Mouse (Mus musculus) stomach, embryonic 14.5 days (tissue): ENCODE data around the gene Nmnat1. TPM values are rescaled to one million over a fixed set of nuclear protein-coding genes. Genes with fewer than 3 reads are reported as not detected.

Experiments used
- ATAC-seq: fragments of 200-750 bp; cut with Nextera tagmentation; 2 replicates; pipeline ENCODE4 v1.8.0; 2017; ENCODE audit warnings: low read depth, moderate TSS enrichment; ENCODE audit not compliant: insufficient number of reproducible peaks, insufficient read depth, low FRiP score
- H3K27ac ChIP-seq: fragments of 300-500 bp; sonication (generic); 2 replicates; pipeline ENCODE4 v1.5.1; 2014; ENCODE audit warnings: mild to moderate bottlenecking, low read length, moderate library complexity, mixed read lengths
- H3K27me3 ChIP-seq: fragments of 300-500 bp; sonication (generic); 2 replicates; pipeline ENCODE4 v1.6.1; 2014; ENCODE audit warnings: low read length, control low read depth, mixed read lengths; ENCODE audit not compliant: control insufficient read depth, insufficient read depth
- H3K36me3 ChIP-seq: fragments of 300-500 bp; sonication (generic); 2 replicates; pipeline ENCODE4 v1.6.1; 2014; ENCODE audit warnings: mild to moderate bottlenecking, control low read depth, low read length, moderate library complexity, mixed read lengths; ENCODE audit not compliant: control insufficient read depth, insufficient read depth
- H3K4me1 ChIP-seq: fragments of 300-500 bp; sonication (generic); 2 replicates; pipeline ENCODE4 v1.6.1; 2014; ENCODE audit warnings: low read length, control low read depth, mixed read lengths; ENCODE audit not compliant: control insufficient read depth, insufficient read depth
- H3K4me2 ChIP-seq: fragments of 300-500 bp; sonication (generic); replicated peaks from 2 replicates; pipeline ENCODE4 v1.6.1; 2014; ENCODE audit warnings: low read depth, low read length, control low read depth
- H3K4me3 ChIP-seq: fragments of 300-500 bp; sonication (generic); 2 replicates; pipeline ENCODE4 v1.5.1; 2014; ENCODE audit warnings: low read depth, low read length, control low read depth
- H3K9ac ChIP-seq: fragments of 300-500 bp; sonication (generic); replicated peaks from 2 replicates; pipeline ENCODE4 v1.6.1; 2014; ENCODE audit warnings: low read depth, mild to moderate bottlenecking, control low read depth, low read length, moderate library complexity, mixed read lengths
- H3K9me3 ChIP-seq: fragments of 300-500 bp; sonication (generic); 2 replicates; pipeline ENCODE4 v1.6.1; 2016; ENCODE audit warnings: low read depth, low read length, control low read depth; ENCODE audit not compliant: control insufficient read depth
- WGBS: fragments of 180-500 bp; shearing (Covaris S2); extraction: QIAGEN DNeasy Blood & Tissue Kit; methylation state at CpG from one replicate; pipeline ENCODE4 v1.1.7; 2014; 5-methylcytosine and 5-hydroxymethylcytosine counted together
- polyA plus RNA-seq: library from polyadenylated mRNA; unstranded; fragments of >200 nt; fragmentation: Nextera tagmentation; extraction: Ambion mirVana; gene quantifications from 2 replicates; pipeline ENCODE4 v1.2.1, GENCODE M21; 2014

Nmnat1 gene
- polyA plus RNA-seq, 1 experiment from 2014 or later, result 15.1 TPM

GRCm38 (mm10) chr4:149504363-149504762 lies 19.4 kb upstream of the Nmnat1 start:
- Histone ChIP-seq H3K9me3 (no peaks in the 10 kb centered on the region), H3K27ac (no peak overlapping the region)

GRCm38 (mm10) chr4:149499790-149500189 lies 14.8 kb upstream of the Nmnat1 start:
- no peak overlapping the region for H3K9ac ChIP-seq
- no peaks in the 10 kb centered on the region for H3K27me3 ChIP-seq
- no peak for ATAC-seq
- H3K4me3 ChIP-seq, result no peak overlapping the region
- WGBS, result 87% methylated on average over 5 of the region's 5 CpGs
- no peak overlapping the region for H3K27ac ChIP-seq
- no peaks in the 10 kb centered on the region for H3K9me3 ChIP-seq
- peaks cover 34% of the 10 kb centered on the region for H3K36me3 ChIP-seq
- no peak overlapping the region for H3K4me2 ChIP-seq
- H3K4me1 ChIP-seq, result no peaks in the 10 kb centered on the region

More at GRCm38 (mm10) chr4:149504363-149504762, 19.4 kb upstream of the Nmnat1 start:
- no peaks in the 10 kb centered on the region for H3K4me1 ChIP-seq
- H3K36me3 ChIP-seq, result peaks cover 9% of the 10 kb centered on the region
- no peak overlapping the region for H3K4me2 ChIP-seq
- no peak overlapping the region for H3K9ac ChIP-seq
- H3K27me3 ChIP-seq, result no peaks in the 10 kb centered on the region
- H3K4me3 ChIP-seq, result no peak overlapping the region
- ATAC-seq, result no peak
- WGBS, result 79% methylated on average over 5 of the region's 5 CpGs

- Histone ChIP-seq H3K9me3 (no peaks in the 10 kb centered on the region), H3K4me1 (no peaks in the 10 kb centered on the region), H3K27ac (no peak overlapping the region), H3K9ac (no peak overlapping the region), H3K36me3 (peaks cover 43% of the 10 kb centered on the region), H3K4me3 (no peak overlapping the region), H3K27me3 (no peaks in the 10 kb centered on the region), H3K4me2 (no peak overlapping the region)
- 72% methylated on average over 8 of the region's 8 CpGs for WGBS
- ATAC-seq, result no peak
Observed at GRCm38 (mm10) chr4:149498901-149499300, 13.9 kb upstream of the Nmnat1 start.

- H3K27me3 ChIP-seq, result no peaks in the 10 kb centered on the region
- WGBS, result 64% methylated on average over 2 of the region's 2 CpGs
- H3K4me1 ChIP-seq, result no peaks in the 10 kb centered on the region
- no peak overlapping the region for H3K27ac ChIP-seq
- no peak overlapping the region for H3K9ac ChIP-seq
- no peak overlapping the region for H3K4me2 ChIP-seq
- no peak; the same call in 1 of the 2 replicates for ATAC-seq
- peaks cover 47% of the 10 kb centered on the region for H3K36me3 ChIP-seq
- H3K4me3 ChIP-seq, result no peak overlapping the region
- H3K9me3 ChIP-seq, result no peaks in the 10 kb centered on the region
Observed at GRCm38 (mm10) chr4:149496612-149497011, 11.6 kb upstream of the Nmnat1 start.

DNA sequence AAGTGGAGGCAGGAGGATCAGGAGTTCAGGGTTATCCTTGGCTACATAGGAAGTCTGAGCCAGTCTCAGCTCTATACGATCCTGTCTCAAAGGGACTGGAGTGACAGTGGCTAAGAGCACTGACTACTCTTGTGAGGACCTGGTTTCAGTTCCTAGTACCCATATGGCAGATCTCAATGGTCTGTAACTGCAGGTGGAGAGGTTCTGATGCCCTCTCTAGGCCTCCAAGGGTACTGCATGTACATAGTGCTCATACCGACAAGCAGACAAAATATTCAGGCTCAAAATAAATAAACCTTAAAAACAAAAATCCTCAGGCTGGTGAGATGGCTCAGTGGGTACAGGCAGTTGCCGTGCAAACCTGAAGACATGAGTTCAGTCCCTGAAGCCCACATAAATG lies 6.1 kb upstream of the Nmnat1 start:
- Histone ChIP-seq H3K9ac (no peak overlapping the region), H3K27ac (no peak overlapping the region), H3K4me2 (no peak overlapping the region), H3K9me3 (no peaks in the 10 kb centered on the region), H3K4me1 (peaks cover 6% of the 10 kb centered on the region), H3K4me3 (no peak overlapping the region), H3K36me3 (peaks cover 62% of the 10 kb centered on the region), H3K27me3 (no peaks in the 10 kb centered on the region)
- ATAC-seq, result no peak
- 97% methylated on average over 3 of the region's 3 CpGs for WGBS

DNA sequence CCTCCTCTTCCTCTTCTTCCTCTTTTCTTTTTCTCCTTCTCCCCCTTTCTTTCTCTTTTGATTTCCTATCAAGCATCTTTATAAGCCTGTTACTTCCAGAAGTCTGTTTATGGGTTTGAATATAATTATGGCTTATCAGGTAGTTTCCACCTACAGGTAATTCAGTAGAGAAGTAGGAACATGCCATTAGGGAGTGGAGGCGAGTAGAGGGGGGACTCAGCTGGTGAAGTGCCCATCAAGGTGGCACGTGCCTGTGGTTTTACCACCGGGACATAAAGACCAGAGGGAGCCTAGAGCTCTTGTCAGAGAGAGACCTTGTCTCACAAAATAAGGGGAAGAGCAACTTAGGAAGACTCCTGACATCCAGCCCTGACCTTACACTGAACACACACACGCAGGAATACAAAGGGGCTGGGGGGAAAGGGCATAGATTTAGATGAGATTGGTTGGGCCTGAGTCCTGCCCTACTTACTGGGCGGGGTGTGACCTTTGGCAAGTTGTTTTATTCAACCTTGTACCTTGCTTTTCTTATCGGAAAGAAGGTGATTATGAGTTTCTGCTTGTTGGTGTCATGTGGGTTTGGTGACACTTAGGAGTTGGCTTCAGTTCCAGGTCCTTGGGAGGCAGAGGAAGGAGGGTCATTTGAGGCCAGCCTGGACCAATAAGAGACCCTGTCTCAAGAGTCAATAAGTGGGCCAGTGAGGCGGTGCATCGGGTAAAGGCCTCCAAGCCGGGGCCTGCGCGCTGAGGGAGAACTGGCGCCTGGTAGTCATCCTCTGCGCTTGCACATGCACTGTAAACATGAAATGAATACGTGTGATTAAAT lies 4.6 kb upstream of the Nmnat1 start:
- Histone ChIP-seq H3K9ac (no peak overlapping the region), H3K27me3 (no peaks in the 10 kb centered on the region), H3K36me3 (peaks cover 49% of the 10 kb centered on the region), H3K4me2 (no peak overlapping the region), H3K4me1 (peaks cover 8% of the 10 kb centered on the region), H3K27ac (no peak overlapping the region), H3K9me3 (no peaks in the 10 kb centered on the region), H3K4me3 (no peak overlapping the region)
- no peak for ATAC-seq
- 86% methylated on average over 14 of the region's 14 CpGs for WGBS

GRCm38 (mm10) chr4:149487729-149488128 lies 2.7 kb upstream of the Nmnat1 start:
- WGBS, result 95% methylated on average over 12 of the region's 12 CpGs
- Histone ChIP-seq H3K4me2 (no peak overlapping the region), H3K27me3 (no peaks in the 10 kb centered on the region), H3K9ac (0 out of 2 replicates have a peak overlapping the region, but pooled peaks have one; percentile 10), H3K4me1 (peaks cover 11% of the 10 kb centered on the region), H3K9me3 (no peaks in the 10 kb centered on the region), H3K36me3 (peaks cover 37% of the 10 kb centered on the region), H3K4me3 (no peak overlapping the region), H3K27ac (no peak overlapping the region)
- ATAC-seq, result no peak

DNA sequence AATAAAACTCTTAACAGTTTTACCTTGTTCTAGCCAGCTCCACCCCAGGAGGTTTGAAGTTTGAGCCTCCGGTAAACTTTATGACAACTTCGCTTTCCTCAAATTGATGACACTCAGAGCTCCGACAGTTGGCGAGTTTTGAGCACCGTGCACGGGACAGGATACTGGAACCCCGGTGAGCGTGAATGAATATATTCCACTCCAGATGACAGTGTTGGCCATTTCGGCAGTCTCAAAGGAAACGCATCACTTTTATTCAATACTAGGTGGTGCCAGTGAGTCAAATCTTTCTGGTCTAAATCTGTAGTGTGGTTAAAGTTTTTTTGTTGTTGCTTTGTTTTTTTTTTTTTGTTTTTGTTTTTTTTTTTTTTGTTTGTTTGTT lies 814 bp upstream of the Nmnat1 start:
- Histone ChIP-seq H3K4me1 (peaks cover 11% of the 10 kb centered on the region), H3K9ac (peak overlapping the region; percentile 52), H3K4me3 (peak overlapping the region; percentile 73), H3K4me2 (peak overlapping the region; percentile 58), H3K27me3 (no peaks in the 10 kb centered on the region), H3K36me3 (peaks cover 32% of the 10 kb centered on the region), H3K27ac (peak overlapping the region; percentile 68), H3K9me3 (no peaks in the 10 kb centered on the region)
- ATAC-seq, result no peak
- WGBS, result 1% methylated on average over 10 of the region's 10 CpGs
